Mouse (Mus musculus): ENCODE measurements at regions not wholly inside any gene's neighbourhood (a gene's known extent, or its start where the extent isn't known, plus 50 kb on each side); places are given as distances from the start of the nearest gene placed in this dataset.

DNA sequence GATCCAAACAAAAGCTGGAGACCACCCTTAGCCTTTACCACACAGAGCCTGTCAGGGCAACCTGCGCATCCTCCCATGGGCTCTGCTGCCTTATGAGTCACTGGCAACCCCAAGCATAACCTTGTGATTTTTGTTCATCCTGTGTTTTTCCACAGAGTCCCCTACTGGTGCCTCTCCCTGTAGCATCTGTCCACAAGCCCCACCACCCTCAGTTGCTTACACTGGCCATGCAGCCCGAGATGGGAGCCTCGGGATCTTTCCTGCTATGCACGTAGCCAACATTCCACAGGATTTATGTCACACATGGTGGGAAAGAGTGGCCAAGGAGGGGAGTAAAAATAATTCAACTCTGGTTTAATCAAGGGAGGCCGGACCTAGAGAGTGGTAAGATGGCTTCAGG lies 269.2 kb upstream of the Nfe2l3 start:
- Histone ChIP-seq H3K27ac (ENCODE audit: control insufficient read depth, insufficient read depth, low read depth, low read length, poor library complexity) (no peak overlapping the region), H3K4me3 (replicated peaks; ENCODE audit: control insufficient read depth, low read depth, low read length) (no peak overlapping the region), H3K4me1 (ENCODE audit: control insufficient read depth, insufficient read depth, low read length) (no peaks in the 10 kb centered on the region)
- 76% methylated on average over 5 of the region's 5 CpGs for WGBS
- no peak for TF ChIP-seq POLR2A (IDR thresholded peaks at IDR 0.05; ENCODE audit: borderline replicate concordance, control insufficient read depth, low read depth, low read length)
- no peak for TF ChIP-seq CTCF (IDR thresholded peaks at IDR 0.05; ENCODE audit: control insufficient read depth, insufficient read depth, low read length)

DNA sequence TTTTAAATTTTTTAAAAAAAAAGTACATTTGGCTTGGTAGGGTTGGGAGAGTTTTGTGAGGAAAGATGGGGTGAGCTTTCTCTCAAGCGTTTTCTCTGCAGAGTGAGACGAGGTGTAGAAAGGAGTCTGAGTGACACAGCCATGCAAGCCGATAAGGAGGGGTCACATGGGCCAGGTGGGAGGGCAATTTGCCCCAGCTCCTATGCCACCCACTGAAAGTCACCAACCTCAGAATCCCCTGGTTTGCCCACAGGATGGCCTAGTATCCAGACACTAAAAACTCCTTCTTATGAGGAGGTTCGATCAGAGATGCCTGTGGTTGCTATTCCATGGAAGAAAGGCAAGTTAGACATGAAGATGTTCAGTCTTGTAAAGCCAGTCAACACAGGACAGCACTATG lies 268.6 kb upstream of the Nfe2l3 start:
- no peak for TF ChIP-seq POLR2A (IDR thresholded peaks at IDR 0.05; ENCODE audit: borderline replicate concordance, control insufficient read depth, low read depth, low read length)
- TF ChIP-seq CTCF (IDR thresholded peaks at IDR 0.05; ENCODE audit: control insufficient read depth, insufficient read depth, low read length) = no peak
- WGBS = 75% methylated on average over 4 of the region's 4 CpGs
- H3K4me1 ChIP-seq (ENCODE audit: control insufficient read depth, insufficient read depth, low read length) = no peaks in the 10 kb centered on the region
- no peak overlapping the region for H3K27ac ChIP-seq (ENCODE audit: control insufficient read depth, insufficient read depth, low read depth, low read length, poor library complexity)
- no peak overlapping the region for H3K4me3 ChIP-seq (replicated peaks; ENCODE audit: control insufficient read depth, low read depth, low read length)

DNA sequence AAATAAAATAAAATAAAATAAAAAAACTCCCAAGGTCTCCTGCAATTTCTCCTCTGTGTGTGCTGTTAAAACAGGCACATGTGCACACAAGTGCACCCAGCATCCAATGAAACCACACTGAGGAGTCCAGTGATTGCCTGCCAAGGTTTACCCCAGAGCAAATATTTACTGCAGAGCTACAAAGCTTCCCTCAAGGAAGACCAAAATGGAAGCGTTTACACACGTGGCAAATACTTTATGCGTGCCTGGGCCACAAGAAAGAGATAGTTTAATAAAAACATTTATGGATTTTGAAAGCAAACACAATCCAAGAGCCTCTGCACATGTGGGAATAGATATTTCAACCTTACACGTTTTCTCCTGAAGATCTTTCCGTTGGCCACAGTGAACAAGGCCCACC lies 265.4 kb upstream of the Nfe2l3 start:
- WGBS = 81% methylated on average over 5 of the region's 5 CpGs
- Histone ChIP-seq H3K27ac (ENCODE audit: control insufficient read depth, insufficient read depth, low read depth, low read length, poor library complexity) (no peak overlapping the region), H3K4me3 (replicated peaks; ENCODE audit: control insufficient read depth, low read depth, low read length) (no peak overlapping the region), H3K4me1 (ENCODE audit: control insufficient read depth, insufficient read depth, low read length) (no peaks in the 10 kb centered on the region)
- TF ChIP-seq POLR2A (IDR thresholded peaks at IDR 0.05; ENCODE audit: borderline replicate concordance, control insufficient read depth, low read depth, low read length) (no peak), CTCF (IDR thresholded peaks at IDR 0.05; ENCODE audit: control insufficient read depth, insufficient read depth, low read length) (no peak)

DNA sequence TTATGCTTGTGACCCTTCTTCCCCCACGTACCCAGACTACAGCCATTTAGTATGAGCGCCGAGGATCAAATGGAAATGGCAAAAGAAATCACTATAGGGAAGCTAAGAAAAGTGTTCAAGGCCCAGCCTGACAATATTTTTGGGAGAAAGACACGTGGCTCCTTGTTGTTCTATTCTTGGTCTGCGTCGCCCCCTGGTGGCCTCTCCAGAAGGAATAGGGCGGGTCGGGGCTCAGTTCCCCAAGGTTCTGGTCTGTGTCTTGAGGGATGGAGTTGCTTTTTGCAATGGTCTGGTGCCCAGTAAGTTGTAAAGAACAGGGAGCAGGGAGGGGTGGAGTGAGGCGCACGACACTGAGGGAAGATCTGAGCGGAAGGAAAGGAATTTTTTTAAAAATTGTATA lies 264.4 kb upstream of the Nfe2l3 start:
- no peak overlapping the region for H3K4me3 ChIP-seq (replicated peaks; ENCODE audit: control insufficient read depth, low read depth, low read length)
- no peak overlapping the region for H3K27ac ChIP-seq (ENCODE audit: control insufficient read depth, insufficient read depth, low read depth, low read length, poor library complexity)
- WGBS = 3% methylated on average over 11 of the region's 11 CpGs
- peaks cover 1% of the 10 kb centered on the region; the same call in 1 of the 2 replicates for H3K4me1 ChIP-seq (ENCODE audit: control insufficient read depth, insufficient read depth, low read length)
- TF ChIP-seq CTCF (IDR thresholded peaks at IDR 0.05; ENCODE audit: control insufficient read depth, insufficient read depth, low read length) (peak; percentile 78), POLR2A (IDR thresholded peaks at IDR 0.05; ENCODE audit: borderline replicate concordance, control insufficient read depth, low read depth, low read length) (no peak)

DNA sequence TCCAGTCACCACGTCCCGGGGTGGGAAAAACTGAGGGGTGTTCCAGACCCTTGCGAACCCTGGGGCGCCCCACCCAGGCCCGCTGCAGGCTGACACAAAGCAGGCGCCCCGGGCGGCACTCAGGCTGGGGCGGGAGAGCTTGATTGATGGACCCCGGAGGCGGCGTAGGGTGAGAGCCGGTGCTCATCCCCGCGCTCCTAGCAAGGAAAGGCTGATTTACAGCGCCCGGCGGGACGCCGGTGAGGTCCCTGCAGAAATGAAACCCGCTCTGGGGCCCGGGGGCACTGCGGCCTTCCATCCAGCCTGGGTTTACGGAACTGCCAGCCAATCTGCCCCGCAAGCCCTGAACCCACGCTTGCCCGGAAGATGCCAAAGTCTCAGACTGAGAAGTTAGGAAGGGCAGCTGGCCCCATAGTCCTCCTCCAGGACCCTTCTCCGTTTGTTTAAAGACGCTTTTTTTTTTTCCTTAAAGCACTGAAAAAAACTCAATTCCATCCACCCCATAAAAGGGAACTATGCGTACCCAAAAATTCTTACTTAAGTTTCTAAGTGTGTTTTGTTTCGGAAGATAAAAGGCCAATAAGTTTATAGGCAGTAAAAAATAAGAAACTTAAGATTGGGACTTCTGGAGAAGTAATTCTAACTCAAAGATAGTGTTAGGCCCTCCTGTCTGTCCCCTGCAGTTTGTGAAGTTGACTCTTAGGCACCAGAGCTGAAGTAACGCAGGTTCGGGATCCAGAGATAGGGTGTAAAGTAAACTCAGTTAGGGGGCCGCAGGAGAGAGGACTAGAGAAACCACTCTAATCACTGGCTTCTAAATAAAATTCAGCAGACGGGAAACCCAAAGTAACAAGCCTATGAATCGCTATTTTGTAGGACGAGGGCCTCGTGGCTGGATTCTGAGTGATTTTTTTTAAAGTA lies 263.4 kb upstream of the Nfe2l3 start:
- 15% methylated on average over 38 of the region's 38 CpGs for WGBS
- H3K4me1 ChIP-seq (ENCODE audit: control insufficient read depth, insufficient read depth, low read length) = peaks cover 1% of the 10 kb centered on the region; the same call in 1 of the 2 replicates
- no peak overlapping the region for H3K4me3 ChIP-seq (replicated peaks; ENCODE audit: control insufficient read depth, low read depth, low read length)
- no peak for TF ChIP-seq POLR2A (IDR thresholded peaks at IDR 0.05; ENCODE audit: borderline replicate concordance, control insufficient read depth, low read depth, low read length)
- H3K27ac ChIP-seq (ENCODE audit: control insufficient read depth, insufficient read depth, low read depth, low read length, poor library complexity) = 0 out of 2 replicates have a peak overlapping the region, but pooled peaks have one; percentile 10

DNA sequence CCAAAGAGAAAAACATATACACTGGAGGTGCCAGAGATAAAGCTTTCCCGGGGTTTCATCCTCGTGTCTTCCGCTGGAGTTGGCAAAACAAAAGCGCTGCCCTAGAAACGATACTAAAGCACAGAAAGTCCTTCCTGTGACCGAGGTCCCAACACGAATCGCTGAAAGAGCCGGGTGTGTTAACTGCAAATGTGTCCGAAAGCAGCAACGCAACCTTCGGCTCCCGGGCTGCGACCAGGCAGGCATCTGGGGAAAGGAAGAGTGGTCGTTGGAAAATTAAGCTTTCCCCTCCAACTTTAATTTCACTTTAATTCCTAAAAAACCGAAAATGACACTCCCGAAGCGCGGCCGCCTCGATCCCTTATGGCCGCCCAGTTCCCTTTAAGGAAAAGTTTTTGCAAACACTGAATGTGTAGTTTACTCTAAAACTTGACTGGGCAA lies 262.5 kb upstream of the Nfe2l3 start:
- peaks cover 1% of the 10 kb centered on the region; the same call in 1 of the 2 replicates for H3K4me1 ChIP-seq (ENCODE audit: control insufficient read depth, insufficient read depth, low read length)
- no peak overlapping the region for H3K4me3 ChIP-seq (replicated peaks; ENCODE audit: control insufficient read depth, low read depth, low read length)
- WGBS = 3% methylated on average over 22 of the region's 22 CpGs

DNA sequence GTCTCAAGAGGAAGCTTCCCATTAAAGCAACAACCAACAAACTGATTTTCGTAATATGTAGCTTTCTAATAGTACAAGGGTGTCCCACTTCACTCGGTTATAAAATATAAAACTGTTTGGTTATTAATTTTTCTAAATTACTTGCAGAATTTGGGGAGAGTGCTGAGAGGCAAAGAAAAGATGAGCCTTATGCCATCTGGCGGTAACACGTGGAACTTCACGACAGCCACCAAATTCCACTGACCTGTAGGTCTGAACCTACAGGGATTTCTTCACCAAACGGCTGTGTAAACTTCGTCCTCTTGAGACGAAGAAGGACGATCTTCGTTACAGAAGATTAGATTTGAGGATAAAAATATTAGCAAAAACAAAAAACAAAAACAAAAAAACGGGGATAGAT lies 262.1 kb upstream of the Nfe2l3 start:
- peak; percentile 49 for TF ChIP-seq CTCF (IDR thresholded peaks at IDR 0.05; ENCODE audit: control insufficient read depth, insufficient read depth, low read length)
- no peak for TF ChIP-seq POLR2A (IDR thresholded peaks at IDR 0.05; ENCODE audit: borderline replicate concordance, control insufficient read depth, low read depth, low read length)
- 1% methylated on average over 11 of the region's 11 CpGs for WGBS
- Histone ChIP-seq H3K4me1 (ENCODE audit: control insufficient read depth, insufficient read depth, low read length) (peaks cover 1% of the 10 kb centered on the region; the same call in 1 of the 2 replicates), H3K4me3 (replicated peaks; ENCODE audit: control insufficient read depth, low read depth, low read length) (no peak overlapping the region), H3K27ac (ENCODE audit: control insufficient read depth, insufficient read depth, low read depth, low read length, poor library complexity) (no peak overlapping the region)

More for the DNA sequence above, 262.5 kb upstream of the Nfe2l3 start:
- 0 out of 2 replicates have a peak overlapping the region, but pooled peaks have one; percentile 12 for H3K27ac ChIP-seq (ENCODE audit: control insufficient read depth, insufficient read depth, low read depth, low read length, poor library complexity)
- TF ChIP-seq POLR2A (IDR thresholded peaks at IDR 0.05; ENCODE audit: borderline replicate concordance, control insufficient read depth, low read depth, low read length) (no peak), CTCF (IDR thresholded peaks at IDR 0.05; ENCODE audit: control insufficient read depth, insufficient read depth, low read length) (no peak)

DNA sequence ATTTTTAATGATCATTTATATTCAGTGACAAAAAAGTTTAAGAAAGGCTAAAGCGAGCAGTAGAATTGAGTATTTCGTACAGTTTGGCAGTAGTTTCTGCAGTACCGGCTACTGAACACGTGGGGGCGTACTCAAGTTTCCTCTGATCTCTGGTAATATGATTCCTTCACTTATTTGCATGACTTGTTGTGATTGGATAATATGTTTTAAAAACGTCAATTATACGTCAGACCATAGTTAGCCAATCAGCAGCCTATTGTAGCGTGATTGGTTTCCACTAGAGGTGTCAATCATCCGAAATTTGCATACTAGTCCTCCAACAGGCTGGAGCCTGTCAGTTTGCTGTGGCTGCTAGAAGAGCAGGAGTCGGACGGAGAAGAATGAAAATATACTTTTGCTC lies 261.6 kb upstream of the Nfe2l3 start:
- Histone ChIP-seq H3K4me1 (ENCODE audit: control insufficient read depth, insufficient read depth, low read length) (peaks cover 1% of the 10 kb centered on the region; the same call in 1 of the 2 replicates), H3K4me3 (replicated peaks; ENCODE audit: control insufficient read depth, low read depth, low read length) (no peak overlapping the region), H3K27ac (ENCODE audit: control insufficient read depth, insufficient read depth, low read depth, low read length, poor library complexity) (no peak overlapping the region)
- WGBS = 0% methylated on average over 11 of the region's 11 CpGs
- no peak for TF ChIP-seq CTCF (IDR thresholded peaks at IDR 0.05; ENCODE audit: control insufficient read depth, insufficient read depth, low read length)
- TF ChIP-seq POLR2A (IDR thresholded peaks at IDR 0.05; ENCODE audit: borderline replicate concordance, control insufficient read depth, low read depth, low read length) = no peak

Measured in bone marrow, adult 2 months (tissue).